ENCODE assay signal across 10 mouse cellular contexts in the genomic region with DNA sequence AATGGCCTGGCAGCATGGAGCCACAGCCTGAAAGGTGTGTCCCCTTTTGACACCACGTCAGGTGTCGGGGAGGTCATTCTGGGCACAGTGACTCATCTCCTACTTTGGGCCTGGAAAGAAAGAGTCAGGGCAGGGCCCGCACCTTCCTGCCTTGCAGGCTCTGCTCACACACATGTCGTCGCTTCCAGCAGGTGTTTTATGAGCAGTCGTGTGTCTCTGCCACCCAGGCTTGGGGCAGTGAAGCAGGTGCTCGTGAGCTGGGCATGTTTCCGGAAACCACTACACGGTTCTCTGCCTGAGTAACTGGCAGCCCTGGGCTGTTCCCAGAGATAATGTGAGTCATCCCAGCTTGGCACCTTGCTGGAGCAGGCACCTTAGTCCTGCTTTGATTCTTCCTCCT. TPM values are rescaled to one million over a fixed set of nuclear protein-coding genes. Genes with fewer than 3 reads are reported as not detected.
DNase-seq lines count a peak whose midpoint lies in the region; ATAC-seq and TF ChIP-seq lines count a peak whose summit lies in the region.
"Had no signal": no experiment of that assay in that cellular context is flagged by ENCODE, and none has a peak within 500 bp of the region (broad histone marks: within the 10 kb centered on the region; RNA-seq: fewer than 3 reads in every experiment).

No protein-coding gene starts in this region.

- H3K27ac ChIP-seq in midbrain, embryonic 11.5 days (ENCODE audit: low read depth, low read length): no peak overlapping the region
- H3K27ac ChIP-seq in midbrain, embryonic 16.5 days (ENCODE audit: low read length): no peak overlapping the region
- H3K27ac ChIP-seq in intestine, embryonic 14.5 days (ENCODE audit: low read depth): peak overlapping the region; percentile 34; the same call in 1 of the 2 replicates
- peak overlapping the region; percentile 30; the same call in 1 of the 2 replicates for H3K27ac ChIP-seq in stomach, postnatal 0 days (replicated peaks)
- H3K27ac ChIP-seq in liver, postnatal 0 days (ENCODE audit: low read depth): no peak overlapping the region

- H3K4me3 ChIP-seq in midbrain, embryonic 11.5 days (ENCODE audit: low read depth, low read length): no peak overlapping the region
- H3K4me3 ChIP-seq in midbrain, embryonic 16.5 days (ENCODE audit: low read depth, low read length): no peak overlapping the region
- H3K4me3 ChIP-seq in intestine, embryonic 14.5 days (ENCODE audit: low read depth, low read length): no peak overlapping the region
- no peak overlapping the region for H3K4me3 ChIP-seq in stomach, postnatal 0 days (ENCODE audit: low read depth, low read length)
- no peak overlapping the region for H3K4me3 ChIP-seq in liver, postnatal 0 days (ENCODE audit: low read depth, low read length)
- H3K4me3 ChIP-seq: hindbrain, embryonic 10.5 days had no signal

- H3K4me1 ChIP-seq in midbrain, embryonic 11.5 days (ENCODE audit: control insufficient read depth, insufficient read depth, low read length): peaks cover 19% of the 10 kb centered on the region; the same call in 1 of the 2 replicates
- peaks cover 8% of the 10 kb centered on the region; the same call in 1 of the 2 replicates for H3K4me1 ChIP-seq in midbrain, embryonic 16.5 days (ENCODE audit: control insufficient read depth, insufficient read depth, low read length)
- H3K4me1 ChIP-seq in intestine, embryonic 14.5 days (replicated peaks; ENCODE audit: control insufficient read depth, insufficient read depth, low read length): peaks cover 12% of the 10 kb centered on the region
- peaks cover 8% of the 10 kb centered on the region for H3K4me1 ChIP-seq in stomach, postnatal 0 days (replicated peaks; ENCODE audit: control insufficient read depth, insufficient read depth)
- H3K4me1 ChIP-seq in liver, postnatal 0 days (ENCODE audit: insufficient read depth): peaks cover 25% of the 10 kb centered on the region

- H3K27me3 ChIP-seq in midbrain, embryonic 11.5 days (ENCODE audit: control insufficient read depth, insufficient read depth, low read length): no peaks in the 10 kb centered on the region
- no peaks in the 10 kb centered on the region for H3K27me3 ChIP-seq in midbrain, embryonic 16.5 days (ENCODE audit: control insufficient read depth, insufficient read depth, low read depth, low read length)
- no peaks in the 10 kb centered on the region for H3K27me3 ChIP-seq in intestine, embryonic 14.5 days (replicated peaks; ENCODE audit: control insufficient read depth, insufficient read depth, low read length)
- no peaks in the 10 kb centered on the region for H3K27me3 ChIP-seq in stomach, postnatal 0 days (ENCODE audit: control insufficient read depth, insufficient read depth, low read length)
- no peaks in the 10 kb centered on the region for H3K27me3 ChIP-seq in liver, postnatal 0 days (ENCODE audit: insufficient read depth, low read length)

- no peak overlapping the region for H3K4me2 ChIP-seq in midbrain, embryonic 11.5 days
- no peak overlapping the region for H3K4me2 ChIP-seq in midbrain, embryonic 16.5 days (ENCODE audit: low read length)
- no peak overlapping the region for H3K4me2 ChIP-seq in intestine, embryonic 14.5 days (ENCODE audit: low read length)
- H3K4me2 ChIP-seq in stomach, postnatal 0 days (replicated peaks; ENCODE audit: low read depth): no peak overlapping the region
- no peak overlapping the region for H3K4me2 ChIP-seq in liver, postnatal 0 days (ENCODE audit: low read depth, low read length)

- DNase-seq in midbrain, embryonic 11.5 days (ENCODE audit: low spot score, missing footprints): peak; percentile 17
- DNase-seq in adrenal gland, postnatal 14 days: peak; percentile 60
- no peak for DNase-seq in intestine, embryonic 14.5 days (ENCODE audit: low spot score)
- DNase-seq in stomach, postnatal 0 days (ENCODE audit: low spot score): peak; percentile 71
- no peak for DNase-seq in frontal cortex, postnatal 25 days (ENCODE audit: low spot score in 2 of 2)
- no peak for DNase-seq in liver, postnatal 0 days
- DNase-seq: cerebellum, adult 2 months; layer of hippocampus, postnatal 36 days had no signal

- no peak for ATAC-seq in midbrain, embryonic 11.5 days (ENCODE audit: low FRiP score)
- no peak for ATAC-seq in midbrain, embryonic 16.5 days
- ATAC-seq in intestine, embryonic 14.5 days (replicated peaks; ENCODE audit: low FRiP score, low TSS enrichment, low read depth): no peak
- ATAC-seq in stomach, postnatal 0 days (ENCODE audit: low FRiP score, low TSS enrichment): peak; percentile 80
- no peak for ATAC-seq in liver, postnatal 0 days

- TF ChIP-seq EP300 in stomach, postnatal 0 days (optimal IDR thresholded peaks at IDR 0.05): no peak
- no peak for TF ChIP-seq EP300 in liver, postnatal 0 days (IDR thresholded peaks at IDR 0.05; ENCODE audit: low read depth)

- WGBS in midbrain, embryonic 11.5 days: 89% methylated on average over 9 of the region's 9 CpGs
- WGBS in midbrain, embryonic 16.5 days: 88% methylated on average over 9 of the region's 9 CpGs
- 65% methylated on average over 9 of the region's 9 CpGs for WGBS in intestine, embryonic 14.5 days
- 52% methylated on average over 9 of the region's 9 CpGs for WGBS in stomach, postnatal 0 days
- WGBS in liver, postnatal 0 days (ENCODE audit: insufficient replicate concordance): 83% methylated on average over 9 of the region's 9 CpGs

- no peak overlapping the region for H3K9ac ChIP-seq in midbrain, embryonic 11.5 days (ENCODE audit: low read length)
- no peak overlapping the region for H3K9ac ChIP-seq in midbrain, embryonic 16.5 days (ENCODE audit: low read depth, low read length)
- H3K9ac ChIP-seq in intestine, embryonic 14.5 days (ENCODE audit: low read length): no peak overlapping the region
- H3K9ac ChIP-seq in stomach, postnatal 0 days (ENCODE audit: low read length): no peak overlapping the region
- H3K9ac ChIP-seq in liver, postnatal 0 days (replicated peaks): no peak overlapping the region

- H3K9me3 ChIP-seq in midbrain, embryonic 11.5 days (ENCODE audit: control insufficient read depth, low read length): no peaks in the 10 kb centered on the region
- H3K9me3 ChIP-seq in midbrain, embryonic 16.5 days (replicated peaks; ENCODE audit: control insufficient read depth, low read length, poor library complexity, severe bottlenecking): no peaks in the 10 kb centered on the region
- no peaks in the 10 kb centered on the region for H3K9me3 ChIP-seq in intestine, embryonic 14.5 days (ENCODE audit: control insufficient read depth, low read length)
- H3K9me3 ChIP-seq in stomach, postnatal 0 days (ENCODE audit: control insufficient read depth, low read length): no peaks in the 10 kb centered on the region
- H3K9me3 ChIP-seq in liver, postnatal 0 days (ENCODE audit: low read length): no peaks in the 10 kb centered on the region
- H3K9me3 ChIP-seq: hindbrain, embryonic 10.5 days had no signal

- H3K36me3 ChIP-seq in midbrain, embryonic 11.5 days (ENCODE audit: control insufficient read depth, insufficient read depth, low read length): no peaks in the 10 kb centered on the region
- H3K36me3 ChIP-seq in midbrain, embryonic 16.5 days (ENCODE audit: control insufficient read depth, insufficient read depth, low read length): no peaks in the 10 kb centered on the region
- H3K36me3 ChIP-seq in intestine, embryonic 14.5 days (ENCODE audit: control insufficient read depth, insufficient read depth, low read length): no peaks in the 10 kb centered on the region
- no peaks in the 10 kb centered on the region for H3K36me3 ChIP-seq in stomach, postnatal 0 days (ENCODE audit: control insufficient read depth, insufficient read depth, low read length)
- H3K36me3 ChIP-seq in liver, postnatal 0 days (replicated peaks; ENCODE audit: insufficient read depth, low read length): no peaks in the 10 kb centered on the region

- TF ChIP-seq CTCF in stomach, postnatal 0 days (IDR thresholded peaks at IDR 0.05; ENCODE audit: low read depth): no peak
- no peak for TF ChIP-seq CTCF in liver, postnatal 0 days (IDR thresholded peaks at IDR 0.05; ENCODE audit: low read depth)

RNA-seq across cellular contexts. Expression of a gene that starts 3.6 kb away (rescaled TPM):
- polyA plus RNA-seq in midbrain, embryonic 11.5 days (2014; fragmentation: Nextera tagmentation; extraction: Ambion mirVana): 93.7 and 102 TPM in 2 replicates
- polyA plus RNA-seq in midbrain, embryonic 16.5 days (2015; fragmentation: Nextera tagmentation; extraction: Ambion mirVana): 54.8 and 63.3 TPM in 2 replicates
- total RNA-seq in adrenal gland, postnatal 14 days (2021): 154 and 160 TPM in 2 replicates
- polyA plus RNA-seq in intestine, embryonic 14.5 days (2014; fragmentation: Nextera tagmentation; extraction: Ambion mirVana): 191 and 207 TPM in 2 replicates
- 90.4 and 94.2 TPM in 2 replicates for polyA plus RNA-seq in stomach, postnatal 0 days (2015; fragmentation: Nextera tagmentation; extraction: Ambion mirVana)
- 174 and 178 TPM in 2 replicates for polyA plus RNA-seq in liver, postnatal 0 days (2015; fragmentation: Nextera tagmentation; extraction: Ambion mirVana)

RNA-seq across cellular contexts. Expression of a gene that starts 8.0 kb away (rescaled TPM):
- polyA plus RNA-seq in midbrain, embryonic 11.5 days (2014; fragmentation: Nextera tagmentation; extraction: Ambion mirVana): 5.3 and 6.8 TPM in 2 replicates
- polyA plus RNA-seq in midbrain, embryonic 16.5 days (2015; fragmentation: Nextera tagmentation; extraction: Ambion mirVana): 0.43 and 0.48 TPM in 2 replicates
- 1.0 and 2.7 TPM in 2 replicates for total RNA-seq in adrenal gland, postnatal 14 days (2021)
- polyA plus RNA-seq in intestine, embryonic 14.5 days (2014; fragmentation: Nextera tagmentation; extraction: Ambion mirVana): 1.9 and 2.6 TPM in 2 replicates
- 0.08 and 0.11 TPM in 2 replicates for polyA plus RNA-seq in stomach, postnatal 0 days (2015; fragmentation: Nextera tagmentation; extraction: Ambion mirVana)
- 21.4 and 26.4 TPM in 2 replicates for polyA plus RNA-seq in liver, postnatal 0 days (2015; fragmentation: Nextera tagmentation; extraction: Ambion mirVana)
- total RNA-seq: layer of hippocampus, postnatal 36 days had no signal

RNA-seq across cellular contexts. Expression of a gene that starts 21.4 kb away (rescaled TPM):
- 694 and 705 TPM in 2 replicates for polyA plus RNA-seq in midbrain, embryonic 11.5 days (2014; fragmentation: Nextera tagmentation; extraction: Ambion mirVana)
- polyA plus RNA-seq in midbrain, embryonic 16.5 days (2015; fragmentation: Nextera tagmentation; extraction: Ambion mirVana): 681 and 687 TPM in 2 replicates
- 463 and 499 TPM in 2 replicates for total RNA-seq in adrenal gland, postnatal 14 days (2021)
- 891 and 949 TPM in 2 replicates for polyA plus RNA-seq in intestine, embryonic 14.5 days (2014; fragmentation: Nextera tagmentation; extraction: Ambion mirVana)
- polyA plus RNA-seq in stomach, postnatal 0 days (2015; fragmentation: Nextera tagmentation; extraction: Ambion mirVana): 759 and 851 TPM in 2 replicates
- 528 and 545 TPM in 2 replicates for polyA plus RNA-seq in liver, postnatal 0 days (2015; fragmentation: Nextera tagmentation; extraction: Ambion mirVana)

RNA-seq across cellular contexts. Expression of a gene that starts 26.9 kb away (rescaled TPM):
- 163 and 164 TPM in 2 replicates for polyA plus RNA-seq in midbrain, embryonic 11.5 days (2014; fragmentation: Nextera tagmentation; extraction: Ambion mirVana)
- polyA plus RNA-seq in midbrain, embryonic 16.5 days (2015; fragmentation: Nextera tagmentation; extraction: Ambion mirVana): 108 TPM in 2 replicates
- 51.5 and 63.4 TPM in 2 replicates for total RNA-seq in adrenal gland, postnatal 14 days (2021)
- polyA plus RNA-seq in intestine, embryonic 14.5 days (2014; fragmentation: Nextera tagmentation; extraction: Ambion mirVana): 108 and 121 TPM in 2 replicates
- 37.6 and 40.2 TPM in 2 replicates for polyA plus RNA-seq in stomach, postnatal 0 days (2015; fragmentation: Nextera tagmentation; extraction: Ambion mirVana)
- polyA plus RNA-seq in liver, postnatal 0 days (2015; fragmentation: Nextera tagmentation; extraction: Ambion mirVana): 34.5 and 38.8 TPM in 2 replicates

RNA-seq across cellular contexts. Expression of a gene that starts 30.4 kb away (rescaled TPM):
- polyA plus RNA-seq in midbrain, embryonic 11.5 days (2014; fragmentation: Nextera tagmentation; extraction: Ambion mirVana): 129 and 130 TPM in 2 replicates
- polyA plus RNA-seq in midbrain, embryonic 16.5 days (2015; fragmentation: Nextera tagmentation; extraction: Ambion mirVana): 109 and 110 TPM in 2 replicates
- 177 and 185 TPM in 2 replicates for total RNA-seq in adrenal gland, postnatal 14 days (2021)
- 114 and 120 TPM in 2 replicates for polyA plus RNA-seq in intestine, embryonic 14.5 days (2014; fragmentation: Nextera tagmentation; extraction: Ambion mirVana)
- 131 and 132 TPM in 2 replicates for polyA plus RNA-seq in stomach, postnatal 0 days (2015; fragmentation: Nextera tagmentation; extraction: Ambion mirVana)
- polyA plus RNA-seq in liver, postnatal 0 days (2015; fragmentation: Nextera tagmentation; extraction: Ambion mirVana): 68.6 and 72.3 TPM in 2 replicates

Comparison
In these comparisons a context has a peak if more than half of its experiments do, and no peak if none do; other contexts are left out.
1. DNase-seq: peak in midbrain, embryonic 11.5 days (single experiment), adrenal gland, postnatal 14 days (single experiment) and stomach, postnatal 0 days (single experiment); none in intestine, embryonic 14.5 days (single experiment), frontal cortex, postnatal 25 days (0 of 2) and liver, postnatal 0 days (single experiment).
2. H3K27ac ChIP-seq: peak in intestine, embryonic 14.5 days (single experiment) and stomach, postnatal 0 days (single experiment); none in midbrain, embryonic 11.5 days (single experiment), midbrain, embryonic 16.5 days (single experiment) and liver, postnatal 0 days (single experiment).